Mouse (Mus musculus) thymus, postnatal 36 days (tissue): ENCODE measurements around the gene Fgfr2.

Experiments used
- DNase-seq, 2 experiments: peaks; one replicate each; pipeline ENCODE4 v3.0.0; 2022; ENCODE audit warnings: mixed read lengths in 2 of 2

Gene Fgfr2

GRCm38 (mm10) chr7:133002271-133002670 lies 120.9 kb downstream of the Fgfr2 start:
- no peak for DNase-seq

GRCm38 (mm10) chr7:133001388-133001787 lies 121.8 kb downstream of the Fgfr2 start:
- DNase-seq: no peak

GRCm38 (mm10) chr7:132999061-132999460 lies 124.1 kb downstream of the Fgfr2 start:
- no peak for DNase-seq

GRCm38 (mm10) chr7:132998639-132999038 lies 124.5 kb downstream of the Fgfr2 start:
- no peak for DNase-seq

GRCm38 (mm10) chr7:132996391-132996790 lies 126.8 kb downstream of the Fgfr2 start:
- DNase-seq: no peak

GRCm38 (mm10) chr7:132994628-132995191 lies 128.4 kb downstream of the Fgfr2 start:
- DNase-seq: no peak

- no peak for DNase-seq
Measured at GRCm38 (mm10) chr7:132994120-132994519, 129.0 kb downstream of the Fgfr2 start.

- DNase-seq: no peak
Measured at GRCm38 (mm10) chr7:132992967-132993615, 130.1 kb downstream of the Fgfr2 start.

- no peak for DNase-seq
Measured at GRCm38 (mm10) chr7:132991240-132991900, 131.8 kb downstream of the Fgfr2 start.

- DNase-seq: no peak
Measured at GRCm38 (mm10) chr7:132989839-132990238, 133.3 kb downstream of the Fgfr2 start.

GRCm38 (mm10) chr7:132982639-132983038 lies 140.5 kb downstream of the Fgfr2 start:
- DNase-seq: no peak

GRCm38 (mm10) chr7:132977981-132978380 lies 145.2 kb downstream of the Fgfr2 start:
- DNase-seq: no peak

GRCm38 (mm10) chr7:132976079-132976478 lies 147.1 kb downstream of the Fgfr2 start:
- no peak for DNase-seq

GRCm38 (mm10) chr7:132972079-132972478 lies 151.1 kb downstream of the Fgfr2 start:
- no peak for DNase-seq

- DNase-seq: no peak
Measured at GRCm38 (mm10) chr7:132965707-132966106, 157.4 kb downstream of the Fgfr2 start.

GRCm38 (mm10) chr7:132964395-132964794 lies 158.8 kb downstream of the Fgfr2 start:
- DNase-seq: no peak

GRCm38 (mm10) chr7:132950613-132951012 lies 172.5 kb downstream of the Fgfr2 start:
- no peak for DNase-seq

GRCm38 (mm10) chr7:132949968-132950367 lies 173.2 kb downstream of the Fgfr2 start:
- no peak for DNase-seq

- DNase-seq: no peak
Measured at GRCm38 (mm10) chr7:132940569-132940968, 182.6 kb downstream of the Fgfr2 start.

GRCm38 (mm10) chr7:132939118-132939517 lies 184.0 kb downstream of the Fgfr2 start:
- DNase-seq: no peak

GRCm38 (mm10) chr7:132934743-132935142 lies 188.4 kb downstream of the Fgfr2 start:
- DNase-seq: no peak

- no peak for DNase-seq
Measured at GRCm38 (mm10) chr7:132933331-132933730, 189.8 kb downstream of the Fgfr2 start.

- no peak for DNase-seq
Measured at GRCm38 (mm10) chr7:132931560-132932351, 191.4 kb downstream of the Fgfr2 start.
